Mouse (Mus musculus) neural tube, embryonic 15.5 days (tissue): ENCODE results near the gene Ankrd53. TPM values are rescaled to one million over a fixed set of nuclear protein-coding genes. Genes with fewer than 3 reads are reported as not detected.

Source experiments
- ATAC-seq: fragments of 200-750 bp; cut with Nextera tagmentation; 2 replicates; pipeline ENCODE4 v1.8.0; 2017; ENCODE audit warnings: mild to moderate bottlenecking, moderate TSS enrichment, moderate library complexity; ENCODE audit not compliant: low FRiP score
- H3K27ac ChIP-seq: fragments of 300-500 bp; sonication (generic); replicated peaks from 2 replicates; pipeline ENCODE4 v1.5.1; 2015; ENCODE audit warnings: mild to moderate bottlenecking, inconsistent platforms
- H3K27me3 ChIP-seq: fragments of 300-500 bp; sonication (generic); replicated peaks from 2 replicates; pipeline ENCODE4 v1.6.1; 2015; ENCODE audit warnings: inconsistent platforms
- H3K36me3 ChIP-seq: fragments of 300-500 bp; sonication (generic); 2 replicates; pipeline ENCODE4 v1.6.1; 2015; ENCODE audit warnings: inconsistent platforms
- H3K4me1 ChIP-seq: fragments of 300-500 bp; sonication (generic); 2 replicates; pipeline ENCODE4 v1.6.1; 2015; ENCODE audit warnings: inconsistent platforms
- H3K4me2 ChIP-seq: fragments of 300-500 bp; sonication (generic); 2 replicates; pipeline ENCODE4 v1.6.1; 2015; ENCODE audit warnings: inconsistent platforms, mild to moderate bottlenecking, moderate library complexity
- H3K4me3 ChIP-seq: fragments of 300-500 bp; sonication (generic); replicated peaks from 2 replicates; pipeline ENCODE4 v1.5.1; 2015; ENCODE audit warnings: mild to moderate bottlenecking, inconsistent platforms
- H3K9ac ChIP-seq: fragments of 300-500 bp; sonication (generic); replicated peaks from 2 replicates; pipeline ENCODE4 v1.6.1; 2015; ENCODE audit warnings: mild to moderate bottlenecking, inconsistent platforms
- H3K9me3 ChIP-seq: fragments of 300-500 bp; sonication (generic); replicated peaks from 2 replicates; pipeline ENCODE4 v1.6.1; 2016; ENCODE audit warnings: inconsistent platforms
- WGBS: fragments of 180-500 bp; shearing (Covaris S2); methylation state at CpG from one replicate; pipeline ENCODE4 v1.1.7; 2015; ENCODE audit warnings: mixed read lengths; 5-methylcytosine and 5-hydroxymethylcytosine counted together
- polyA plus RNA-seq: library from polyadenylated mRNA; unstranded; fragments of >200 nt; fragmentation: Nextera tagmentation; extraction: Ambion mirVana; gene quantifications from 2 replicates; pipeline ENCODE4 v1.2.1, GENCODE M21; 2015

Gene Ankrd53
- polyA plus RNA-seq, 1 experiment from 2014 or later = 0.19 TPM

DNA sequence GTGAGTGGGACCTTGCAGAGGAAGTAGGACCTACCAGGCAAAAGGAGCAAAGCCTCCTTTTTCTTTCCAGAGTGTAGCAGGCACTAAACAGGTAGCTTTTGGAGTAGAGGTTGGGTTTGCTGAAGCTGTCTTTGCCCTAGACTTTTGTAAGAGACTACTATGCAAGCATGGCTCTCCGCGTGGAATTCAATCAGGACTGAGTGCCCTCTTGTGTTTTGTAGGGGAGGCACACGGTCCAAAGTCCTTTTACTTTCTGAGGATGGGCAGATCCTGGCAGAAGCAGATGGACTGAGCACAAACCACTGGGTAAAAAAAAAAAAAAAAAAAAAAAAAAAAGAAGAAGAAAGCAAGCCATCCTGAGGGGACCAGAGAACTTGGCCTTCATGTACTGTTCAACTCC is 34.2 kb downstream of the Ankrd53 start:
- Histone ChIP-seq H3K4me1 (peaks cover 27% of the 10 kb centered on the region), H3K36me3 (peaks cover 42% of the 10 kb centered on the region), H3K9me3 (no peaks in the 10 kb centered on the region), H3K27ac (no peak overlapping the region), H3K9ac (no peak overlapping the region), H3K4me2 (0 out of 2 replicates have a peak overlapping the region, but pooled peaks have one; percentile 88), H3K27me3 (no peaks in the 10 kb centered on the region), H3K4me3 (no peak overlapping the region)
- 60% methylated on average over 3 of the region's 3 CpGs for WGBS
- ATAC-seq = no peak

DNA sequence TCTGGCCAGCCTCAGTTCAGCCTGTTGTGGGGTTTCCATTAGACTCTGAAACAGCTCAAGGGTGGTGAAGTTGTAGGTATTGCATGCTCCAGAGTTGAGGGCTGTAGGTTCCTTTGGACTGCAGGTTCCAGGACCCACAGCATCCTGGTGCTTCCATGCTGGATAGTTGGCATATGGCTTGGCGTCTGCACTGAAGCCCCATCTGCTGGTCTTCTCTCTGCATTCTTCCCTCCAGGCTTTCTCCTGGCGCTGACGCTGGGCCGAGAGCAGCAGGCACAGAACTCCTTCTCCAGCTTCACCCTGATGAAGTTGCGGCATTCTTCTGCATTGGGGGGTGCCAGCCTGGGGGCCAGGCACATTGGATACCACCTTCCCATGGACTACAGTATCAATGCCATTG is 39.6 kb downstream of the Ankrd53 start:
- WGBS = 91% methylated on average over 5 of the region's 5 CpGs
- peaks cover 69% of the 10 kb centered on the region for H3K36me3 ChIP-seq

DNA sequence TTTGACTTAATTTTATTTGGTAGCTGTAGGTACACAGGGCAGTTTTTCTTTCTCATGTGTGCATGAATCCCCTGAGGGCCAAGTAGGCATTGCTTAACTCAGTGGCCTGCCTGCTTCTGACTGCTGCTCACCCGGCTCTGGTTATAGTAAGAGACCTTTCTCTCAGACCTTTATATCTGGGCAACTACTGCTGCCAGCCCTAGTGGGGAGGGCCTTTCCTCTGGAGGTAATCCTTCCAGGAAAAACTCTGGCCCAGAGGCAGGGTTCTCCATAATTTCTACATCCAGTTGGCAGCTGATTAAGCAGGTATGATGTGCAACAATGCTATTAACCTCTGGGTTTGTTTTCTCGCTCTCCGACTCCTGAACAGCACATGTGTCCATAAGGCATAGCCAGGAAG is 40.4 kb downstream of the Ankrd53 start:
- Histone ChIP-seq H3K27me3 (no peaks in the 10 kb centered on the region), H3K4me2 (no peak overlapping the region), H3K9me3 (no peaks in the 10 kb centered on the region), H3K9ac (no peak overlapping the region), H3K27ac (no peak overlapping the region), H3K4me1 (0 out of 2 replicates have a peak, but pooled peaks cover 1% of the 10 kb centered on the region), H3K4me3 (no peak overlapping the region), H3K36me3 (peaks cover 70% of the 10 kb centered on the region)
- ATAC-seq = no peak
- 97% methylated on average over 3 of the region's 3 CpGs for WGBS

More for the DNA sequence above, 39.6 kb downstream of the Ankrd53 start:
- Histone ChIP-seq H3K4me1 (peaks cover 6% of the 10 kb centered on the region), H3K9ac (no peak overlapping the region), H3K4me2 (no peak overlapping the region), H3K27ac (no peak overlapping the region), H3K4me3 (no peak overlapping the region), H3K9me3 (no peaks in the 10 kb centered on the region), H3K27me3 (no peaks in the 10 kb centered on the region)
- ATAC-seq = no peak

- Histone ChIP-seq H3K4me2 (no peak overlapping the region), H3K36me3 (peaks cover 18% of the 10 kb centered on the region), H3K4me3 (no peak overlapping the region), H3K9ac (no peak overlapping the region), H3K27me3 (no peaks in the 10 kb centered on the region), H3K27ac (no peak overlapping the region), H3K4me1 (no peaks in the 10 kb centered on the region), H3K9me3 (no peaks in the 10 kb centered on the region)
- ATAC-seq = no peak
- WGBS = 95% methylated on average over 3 of the region's 3 CpGs
These were observed 53.4 kb downstream of the Ankrd53 start for GRCm38 (mm10) chr6:83815801-83816200.

Other genes starting within 250 kb of the Ankrd53 start
- 2.3 and 128 TPM in 2 replicates for gene Actg2, start 226.4 kb upstream of the Ankrd53 start, polyA plus RNA-seq
- 55.3 and 60.2 TPM in 2 replicates for gene Stambp, start 189.9 kb upstream of the Ankrd53 start, polyA plus RNA-seq
- gene Clec4f, start 106.5 kb upstream of the Ankrd53 start, polyA plus RNA-seq = not detected in 2 replicates
- gene Cd207, start 84.8 kb upstream of the Ankrd53 start, polyA plus RNA-seq = not detected in 2 replicates
- not detected in 2 replicates for gene Vax2, start 51.4 kb upstream of the Ankrd53 start, polyA plus RNA-seq
- gene Atp6v1b1, start 19.7 kb upstream of the Ankrd53 start, polyA plus RNA-seq = not detected in 2 replicates
- 72.3 and 73.2 TPM in 2 replicates for gene Tex261, start 13.2 kb downstream of the Ankrd53 start, polyA plus RNA-seq
- 105 and 113 TPM in 2 replicates for gene Nagk, start 32.3 kb downstream of the Ankrd53 start, polyA plus RNA-seq
- 26.1 and 27.6 TPM in 2 replicates for gene Paip2b, start 69.1 kb downstream of the Ankrd53 start, polyA plus RNA-seq
- 68.8 and 69.3 TPM in 2 replicates for gene Zfp638, start 104.5 kb downstream of the Ankrd53 start, polyA plus RNA-seq
- gene Dysf, start 245.9 kb downstream of the Ankrd53 start, polyA plus RNA-seq = 2.3 and 4.2 TPM in 2 replicates